Mouse (Mus musculus): ENCODE data around the gene Pitpna. TPM values are rescaled to one million over a fixed set of nuclear protein-coding genes. Genes with fewer than 3 reads are reported as not detected.
A peak's percentile ranks its signal among the peaks of the same experiment; 100 is the strongest.

The Pitpna gene
- polyA plus RNA-seq, 1 experiment from 2014 or later: 83.2 TPM

DNA sequence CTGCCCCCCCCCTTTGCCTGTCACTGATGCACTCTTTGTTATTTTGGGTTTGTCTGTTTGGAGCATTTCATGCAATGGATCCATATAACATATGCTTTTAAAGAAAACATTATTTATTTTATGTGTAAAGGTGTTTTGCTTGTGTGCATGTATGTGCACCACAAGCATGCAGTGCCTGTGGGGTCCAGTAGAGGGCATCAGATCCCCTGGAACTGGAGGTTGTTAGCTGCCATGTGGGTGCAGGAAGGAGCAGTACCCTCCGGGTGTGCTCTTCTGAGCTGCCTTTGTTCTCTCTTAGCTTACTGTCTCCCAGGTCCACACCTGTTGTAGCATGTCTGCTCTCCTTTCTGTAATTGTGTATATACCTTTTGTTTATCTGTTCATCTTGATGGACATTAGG lies 29.8 kb upstream of the Pitpna start:
- Histone ChIP-seq H3K4me1 (ENCODE audit: control insufficient read depth in 2 of 2, insufficient read depth in 2 of 2, low read length in 2 of 2) (peaks cover 4 to 9% of the 10 kb centered on the region in 2 experiments; a peak in 3 of 4 replicates), H3K9ac (ENCODE audit: low read length) (no peak overlapping the region), H3K27me3 (ENCODE audit: control insufficient read depth, insufficient read depth, low read length) (no peaks in the 10 kb centered on the region), H3K27ac (replicated peaks in 1 of 2; ENCODE audit: control insufficient read depth in 1 of 2, insufficient read depth in 1 of 2, low read depth in 2 of 2, low read length in 2 of 2) (no peak overlapping the region), H3K36me3 (ENCODE audit: control insufficient read depth, insufficient read depth, low read length) (0 out of 2 replicates have a peak, but pooled peaks cover 3% of the 10 kb centered on the region), H3K9me3 (ENCODE audit: control insufficient read depth, low read length) (no peaks in the 10 kb centered on the region), H3K4me3 (ENCODE audit: control insufficient read depth in 1 of 2, insufficient read depth in 1 of 2, low read depth in 1 of 2, low read length in 2 of 2) (no peak overlapping the region), H3K4me2 (ENCODE audit: low read length) (no peak overlapping the region)
- ATAC-seq (ENCODE audit: insufficient number of reproducible peaks, insufficient read depth, low FRiP score, low read depth): no peak
- 90% methylated on average over 1 of the region's 1 CpGs for WGBS

DNA sequence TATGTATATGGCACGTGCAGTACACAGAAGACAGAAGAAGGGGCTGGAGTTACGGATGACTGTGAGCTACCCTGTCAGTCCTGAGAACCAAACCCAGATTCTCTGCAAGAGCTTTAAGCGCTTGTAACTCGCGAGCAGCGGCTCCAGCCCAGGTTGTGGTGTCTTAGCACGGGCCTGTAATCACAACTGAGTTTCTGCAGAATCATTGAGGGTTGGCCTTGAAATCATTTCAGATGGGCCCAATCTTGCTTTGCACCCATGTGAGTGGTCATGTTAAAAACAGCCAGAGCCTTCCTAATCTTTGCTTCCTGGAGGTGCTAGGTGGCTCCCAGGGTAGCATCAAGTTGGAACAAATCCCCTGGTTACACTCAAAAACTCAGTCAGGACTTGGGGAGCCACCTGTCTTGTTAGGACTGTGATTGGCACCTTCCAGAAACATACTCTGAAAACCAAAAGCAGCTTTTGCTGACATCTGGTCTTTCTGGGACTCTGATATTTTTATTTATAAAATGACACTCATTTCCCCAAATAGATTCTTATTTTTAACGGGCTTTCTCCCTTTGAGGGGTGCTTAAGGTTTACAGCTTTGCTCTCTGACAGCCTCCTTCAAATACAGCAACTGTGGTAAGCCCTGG lies 27.9 kb upstream of the Pitpna start:
- no peaks in the 10 kb centered on the region for H3K9me3 ChIP-seq (ENCODE audit: control insufficient read depth, low read length)
- H3K27ac ChIP-seq (replicated peaks in 1 of 2; ENCODE audit: control insufficient read depth in 1 of 2, insufficient read depth in 1 of 2, low read depth in 2 of 2, low read length in 2 of 2): no peak overlapping the region
- WGBS: 87% methylated on average over 8 of the region's 8 CpGs
- no peaks in the 10 kb centered on the region for H3K27me3 ChIP-seq (ENCODE audit: control insufficient read depth, insufficient read depth, low read length)
- no peak for ATAC-seq (ENCODE audit: insufficient number of reproducible peaks, insufficient read depth, low FRiP score, low read depth)
- peaks cover 17 to 25% of the 10 kb centered on the region in 2 experiments; a peak in 3 of 4 replicates for H3K4me1 ChIP-seq (ENCODE audit: control insufficient read depth in 2 of 2, insufficient read depth in 2 of 2, low read length in 2 of 2)
- no peak overlapping the region for H3K4me2 ChIP-seq (ENCODE audit: low read length)
- H3K4me3 ChIP-seq (ENCODE audit: control insufficient read depth in 1 of 2, insufficient read depth in 1 of 2, low read depth in 1 of 2, low read length in 2 of 2): no peak overlapping the region
- H3K36me3 ChIP-seq (ENCODE audit: control insufficient read depth, insufficient read depth, low read length): 0 out of 2 replicates have a peak, but pooled peaks cover 4% of the 10 kb centered on the region
- H3K9ac ChIP-seq (ENCODE audit: low read length): no peak overlapping the region

- H3K27ac ChIP-seq (replicated peaks in 1 of 2; ENCODE audit: control insufficient read depth in 1 of 2, insufficient read depth in 1 of 2, low read depth in 2 of 2, low read length in 2 of 2): no peak overlapping the region
- ATAC-seq (ENCODE audit: insufficient number of reproducible peaks, insufficient read depth, low FRiP score, low read depth): no peak
Measured at GRCm38 (mm10) chr11:75560530-75561409, 27.1 kb upstream of the Pitpna start.

DNA sequence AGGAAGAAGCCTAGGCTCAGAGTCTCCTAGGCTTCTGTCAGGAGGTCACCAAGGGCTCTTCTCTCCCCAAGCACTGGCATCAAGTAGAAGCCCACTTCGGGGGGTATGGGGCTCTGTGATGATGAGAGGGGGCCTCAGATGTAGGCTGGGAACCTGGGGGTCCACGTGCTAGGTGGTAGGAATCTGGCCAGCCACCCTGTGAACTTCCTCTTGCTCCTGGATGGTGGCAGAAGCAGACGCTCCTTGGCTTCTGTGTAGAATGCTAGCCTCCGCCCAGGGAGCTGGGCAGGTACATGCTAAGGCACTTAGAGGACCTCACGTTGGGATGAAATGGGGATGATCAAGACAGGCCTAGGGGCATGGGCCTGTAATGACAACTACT lies 26.5 kb upstream of the Pitpna start:
- Histone ChIP-seq H3K27ac (replicated peaks in 1 of 2; ENCODE audit: control insufficient read depth in 1 of 2, insufficient read depth in 1 of 2, low read depth in 2 of 2, low read length in 2 of 2) (no peak overlapping the region), H3K4me3 (ENCODE audit: control insufficient read depth in 1 of 2, insufficient read depth in 1 of 2, low read depth in 1 of 2, low read length in 2 of 2) (no peak overlapping the region), H3K4me2 (ENCODE audit: low read length) (no peak overlapping the region), H3K36me3 (ENCODE audit: control insufficient read depth, insufficient read depth, low read length) (0 out of 2 replicates have a peak, but pooled peaks cover 4% of the 10 kb centered on the region), H3K4me1 (ENCODE audit: control insufficient read depth in 2 of 2, insufficient read depth in 2 of 2, low read length in 2 of 2) (peaks cover 23 to 35% of the 10 kb centered on the region in 2 experiments), H3K27me3 (ENCODE audit: control insufficient read depth, insufficient read depth, low read length) (no peaks in the 10 kb centered on the region), H3K9me3 (ENCODE audit: control insufficient read depth, low read length) (no peaks in the 10 kb centered on the region), H3K9ac (ENCODE audit: low read length) (no peak overlapping the region)
- ATAC-seq (ENCODE audit: insufficient number of reproducible peaks, insufficient read depth, low FRiP score, low read depth): no peak
- 80% methylated on average over 5 of the region's 5 CpGs for WGBS

More at GRCm38 (mm10) chr11:75560530-75561409, 27.1 kb upstream of the Pitpna start:
- no peak overlapping the region for H3K9ac ChIP-seq (ENCODE audit: low read length)
- peaks cover 17 to 28% of the 10 kb centered on the region in 2 experiments; a peak in 3 of 4 replicates for H3K4me1 ChIP-seq (ENCODE audit: control insufficient read depth in 2 of 2, insufficient read depth in 2 of 2, low read length in 2 of 2)
- H3K9me3 ChIP-seq (ENCODE audit: control insufficient read depth, low read length): no peaks in the 10 kb centered on the region
- H3K4me2 ChIP-seq (ENCODE audit: low read length): no peak overlapping the region
- H3K27me3 ChIP-seq (ENCODE audit: control insufficient read depth, insufficient read depth, low read length): no peaks in the 10 kb centered on the region
- WGBS: 83% methylated on average over 14 of the region's 14 CpGs
- H3K36me3 ChIP-seq (ENCODE audit: control insufficient read depth, insufficient read depth, low read length): 0 out of 2 replicates have a peak, but pooled peaks cover 4% of the 10 kb centered on the region
- H3K4me3 ChIP-seq (ENCODE audit: control insufficient read depth in 1 of 2, insufficient read depth in 1 of 2, low read depth in 1 of 2, low read length in 2 of 2): no peak overlapping the region

GRCm38 (mm10) chr11:75562840-75563239 lies 25.1 kb upstream of the Pitpna start:
- peak overlapping the region; percentile 59; the same call in 1 of the 2 replicates for H3K9ac ChIP-seq (ENCODE audit: low read length)
- H3K27me3 ChIP-seq (ENCODE audit: control insufficient read depth, insufficient read depth, low read length): no peaks in the 10 kb centered on the region
- H3K4me2 ChIP-seq (ENCODE audit: low read length): no peak overlapping the region
- WGBS: 84% methylated on average over 8 of the region's 8 CpGs
- no peak for ATAC-seq (ENCODE audit: insufficient number of reproducible peaks, insufficient read depth, low FRiP score, low read depth)
- no peak overlapping the region for H3K4me3 ChIP-seq (ENCODE audit: control insufficient read depth in 1 of 2, insufficient read depth in 1 of 2, low read depth in 1 of 2, low read length in 2 of 2)
- no peaks in the 10 kb centered on the region for H3K9me3 ChIP-seq (ENCODE audit: control insufficient read depth, low read length)
- H3K27ac ChIP-seq (replicated peaks in 1 of 2; ENCODE audit: control insufficient read depth in 1 of 2, insufficient read depth in 1 of 2, low read depth in 2 of 2, low read length in 2 of 2): no peak overlapping the region
- H3K4me1 ChIP-seq (ENCODE audit: control insufficient read depth in 2 of 2, insufficient read depth in 2 of 2, low read length in 2 of 2): peaks cover 31 to 49% of the 10 kb centered on the region in 2 experiments
- H3K36me3 ChIP-seq (ENCODE audit: control insufficient read depth, insufficient read depth, low read length): 0 out of 2 replicates have a peak, but pooled peaks cover 4% of the 10 kb centered on the region

- Histone ChIP-seq H3K9ac (ENCODE audit: low read length) (peak overlapping the region; percentile 59), H3K4me2 (ENCODE audit: low read length) (peak overlapping the region; percentile 45), H3K27me3 (ENCODE audit: control insufficient read depth, insufficient read depth, low read length) (peaks cover 7% of the 10 kb centered on the region), H3K9me3 (ENCODE audit: control insufficient read depth, low read length) (no peaks in the 10 kb centered on the region), H3K27ac (replicated peaks in 1 of 2; ENCODE audit: control insufficient read depth in 1 of 2, insufficient read depth in 1 of 2, low read depth in 2 of 2, low read length in 2 of 2) (peak overlapping the region; percentile 47 to 81), H3K4me1 (ENCODE audit: control insufficient read depth in 2 of 2, insufficient read depth in 2 of 2, low read length in 2 of 2) (peaks cover 31 to 50% of the 10 kb centered on the region in 2 experiments), H3K36me3 (ENCODE audit: control insufficient read depth, insufficient read depth, low read length) (peaks cover 4% of the 10 kb centered on the region; the same call in 1 of the 2 replicates), H3K4me3 (ENCODE audit: control insufficient read depth in 1 of 2, insufficient read depth in 1 of 2, low read depth in 1 of 2, low read length in 2 of 2) (no peak overlapping the region)
- 13% methylated on average over 18 of the region's 18 CpGs for WGBS
- peak; percentile 38; the same call in 1 of the 2 replicates for ATAC-seq (ENCODE audit: insufficient number of reproducible peaks, insufficient read depth, low FRiP score, low read depth)
Measured at GRCm38 (mm10) chr11:75563851-75564548, 23.9 kb upstream of the Pitpna start.

GRCm38 (mm10) chr11:75565849-75566248 lies 22.0 kb upstream of the Pitpna start:
- H3K9me3 ChIP-seq (ENCODE audit: control insufficient read depth, low read length): no peaks in the 10 kb centered on the region
- H3K9ac ChIP-seq (ENCODE audit: low read length): peak overlapping the region; percentile 16; the same call in 1 of the 2 replicates
- no peak overlapping the region for H3K4me2 ChIP-seq (ENCODE audit: low read length)
- 0 out of 4 replicates have a peak overlapping the region, but pooled peaks of 1 of the 2 experiments have one; percentile 9 for H3K27ac ChIP-seq (replicated peaks in 1 of 2; ENCODE audit: control insufficient read depth in 1 of 2, insufficient read depth in 1 of 2, low read depth in 2 of 2, low read length in 2 of 2)
- peaks cover 17% of the 10 kb centered on the region for H3K27me3 ChIP-seq (ENCODE audit: control insufficient read depth, insufficient read depth, low read length)
- H3K4me1 ChIP-seq (ENCODE audit: control insufficient read depth in 2 of 2, insufficient read depth in 2 of 2, low read length in 2 of 2): peaks cover 31 to 50% of the 10 kb centered on the region in 2 experiments
- 83% methylated on average over 2 of the region's 2 CpGs for WGBS
- no peak for ATAC-seq (ENCODE audit: insufficient number of reproducible peaks, insufficient read depth, low FRiP score, low read depth)
- no peak overlapping the region for H3K4me3 ChIP-seq (ENCODE audit: control insufficient read depth in 1 of 2, insufficient read depth in 1 of 2, low read depth in 1 of 2, low read length in 2 of 2)
- H3K36me3 ChIP-seq (ENCODE audit: control insufficient read depth, insufficient read depth, low read length): peaks cover 9% of the 10 kb centered on the region; the same call in 1 of the 2 replicates
